Mouse (Mus musculus) brown adipose tissue, adult 24 weeks (tissue): Measurements from ENCODE around the gene Tst. TPM values are rescaled to one million over a fixed set of nuclear protein-coding genes. Genes with fewer than 3 reads are reported as not detected.

Experiments used
- H3K27ac ChIP-seq: fragments of 200-500 bp; replicated peaks from 2 replicates; pipeline ENCODE4 v1.5.1; 2012; ENCODE audit warnings: low read depth, mild to moderate bottlenecking, low read length
- H3K4me1 ChIP-seq: fragments of 200-500 bp; 2 replicates; pipeline ENCODE4 v1.6.1; 2012; ENCODE audit warnings: low read length, mixed read lengths; ENCODE audit not compliant: control insufficient read depth, insufficient read depth, insufficient read length
- H3K4me3 ChIP-seq: fragments of 200-500 bp; 2 replicates; pipeline ENCODE4 v1.5.1; 2012; ENCODE audit warnings: low read depth, mild to moderate bottlenecking, low read length, moderate library complexity; ENCODE audit not compliant: insufficient read depth
- polyA plus RNA-seq: library from polyadenylated mRNA; stranded (reverse); fragments of >200 nt; gene quantifications from 2 replicates; pipeline ENCODE4 v1.2.4, GENCODE M21; 2012; ENCODE audit not compliant: missing spikeins, insufficient read depth, insufficient read length

Gene Tst
- polyA plus RNA-seq, 1 experiment, result 37.0 TPM

DNA sequence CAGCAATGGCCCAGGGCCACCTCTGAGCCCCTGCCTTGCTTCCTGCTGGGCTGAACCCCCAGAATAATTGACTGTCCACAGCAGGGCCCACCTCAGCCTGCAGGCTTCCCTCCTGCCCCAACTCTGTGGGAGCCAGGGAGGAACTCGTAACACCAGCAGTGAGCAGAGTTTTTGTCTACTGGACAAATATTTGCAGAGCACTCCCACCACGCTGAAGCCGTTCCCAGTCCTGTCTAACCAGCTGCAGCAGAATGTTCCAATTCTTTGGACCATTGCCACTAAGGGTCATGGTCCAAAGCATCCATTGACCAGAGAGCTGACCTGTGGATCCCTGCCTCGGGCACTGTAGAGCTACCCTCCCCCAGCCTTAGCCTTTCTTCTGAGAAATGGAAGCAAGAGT, 11.2 kb upstream of the Tst start:
- Histone ChIP-seq H3K27ac (no peak overlapping the region), H3K4me1 (no peaks in the 10 kb centered on the region), H3K4me3 (no peak overlapping the region)

DNA sequence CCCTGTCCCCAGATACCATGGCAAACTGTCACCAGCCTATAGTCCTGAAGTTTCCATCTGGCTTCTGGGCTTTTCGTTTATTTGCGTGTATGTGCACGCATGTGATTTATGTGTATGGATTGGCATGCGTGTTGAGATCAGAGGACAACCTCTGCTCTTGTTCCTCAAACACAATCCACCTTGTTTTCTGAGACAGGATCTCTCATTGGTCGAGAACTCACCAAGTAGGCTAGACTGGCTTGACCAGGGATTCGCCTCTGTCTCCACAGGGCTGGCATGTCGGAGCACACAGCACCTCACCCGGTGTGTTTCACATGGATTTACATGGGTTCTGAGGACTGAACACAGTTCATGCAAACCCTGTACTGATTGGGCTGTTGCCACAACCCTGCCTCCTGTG, 8.4 kb upstream of the Tst start:
- Histone ChIP-seq H3K4me1 (peaks cover 6% of the 10 kb centered on the region), H3K4me3 (no peak overlapping the region), H3K27ac (no peak overlapping the region)

DNA sequence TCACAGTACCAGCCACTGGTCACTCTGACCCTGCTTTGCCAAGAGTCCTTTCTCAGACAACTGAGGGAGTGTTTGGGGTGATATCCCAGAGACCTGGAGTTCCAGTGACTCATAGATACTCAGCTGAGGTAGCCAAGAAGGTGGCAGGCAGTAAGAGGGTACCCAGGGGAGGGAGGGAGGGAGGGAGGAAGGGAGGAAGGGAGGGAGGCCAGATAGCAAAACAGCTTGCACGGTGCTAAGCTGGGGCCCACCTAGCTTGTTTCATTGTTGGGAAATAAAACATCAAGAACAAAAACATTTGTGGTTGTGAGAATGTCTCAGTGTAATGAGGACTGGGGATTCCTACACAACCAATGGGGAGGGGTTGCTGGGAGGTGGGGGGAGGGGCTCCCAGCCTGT, 8.0 kb upstream of the Tst start:
- H3K4me1 ChIP-seq, result peaks cover 6% of the 10 kb centered on the region
- H3K27ac ChIP-seq, result no peak overlapping the region
- no peak overlapping the region for H3K4me3 ChIP-seq

DNA sequence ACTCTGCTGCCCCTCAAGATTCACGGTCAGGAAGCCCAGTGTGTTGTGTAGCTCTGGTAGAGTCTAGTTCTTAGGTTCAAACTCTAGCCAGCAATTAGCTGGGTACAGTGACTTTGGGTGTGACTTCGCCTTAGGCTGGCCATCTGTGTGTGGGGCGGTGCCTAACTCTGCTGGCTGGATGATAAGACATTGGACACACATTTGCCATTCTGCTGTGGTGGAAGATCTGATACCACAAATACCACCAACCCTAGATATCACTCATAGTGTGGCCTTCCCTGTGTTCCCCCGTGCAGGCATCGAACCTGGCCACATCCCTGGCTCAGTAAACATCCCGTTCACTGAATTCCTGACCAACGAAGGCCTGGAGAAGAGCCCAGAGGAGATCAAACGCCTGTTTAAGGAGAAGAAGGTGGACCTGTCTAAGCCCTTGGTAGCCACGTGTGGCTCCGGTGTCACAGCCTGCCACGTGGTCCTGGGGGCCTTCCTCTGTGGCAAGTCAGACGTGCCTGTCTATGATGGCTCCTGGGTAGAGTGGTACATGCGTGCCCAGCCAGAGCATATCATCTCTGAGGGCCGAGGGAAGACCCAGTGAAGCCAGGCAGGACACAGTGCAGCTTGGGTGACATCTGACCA, 7.5 kb upstream of the Tst start:
- no peak overlapping the region for H3K27ac ChIP-seq
- peaks cover 6% of the 10 kb centered on the region for H3K4me1 ChIP-seq
- no peak overlapping the region for H3K4me3 ChIP-seq

DNA sequence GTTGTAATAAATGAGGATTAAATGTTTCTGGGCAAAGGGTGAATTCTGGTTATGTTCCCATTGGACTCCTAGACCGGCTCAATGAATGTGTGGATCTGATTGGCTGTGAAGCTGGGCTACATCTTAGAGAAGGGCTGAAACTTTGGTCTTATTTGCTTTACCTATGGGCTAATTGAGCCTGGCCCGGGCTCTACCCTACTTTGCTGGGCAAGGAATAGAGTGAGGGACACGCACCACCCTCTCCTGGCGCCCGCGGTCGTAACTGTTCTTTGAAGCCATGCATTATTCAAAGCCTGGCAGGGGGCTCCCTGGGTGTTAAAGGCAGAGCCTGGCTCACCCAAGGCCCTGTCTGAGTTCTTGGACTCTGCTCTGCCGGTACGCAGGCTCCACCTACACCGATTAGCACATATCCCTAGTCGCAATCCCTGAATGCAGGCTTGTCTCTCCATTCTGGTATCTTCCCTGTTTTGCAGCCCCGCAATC, 3.9 kb upstream of the Tst start:
- Histone ChIP-seq H3K4me3 (no peak overlapping the region), H3K4me1 (peaks cover 12% of the 10 kb centered on the region), H3K27ac (no peak overlapping the region)

DNA sequence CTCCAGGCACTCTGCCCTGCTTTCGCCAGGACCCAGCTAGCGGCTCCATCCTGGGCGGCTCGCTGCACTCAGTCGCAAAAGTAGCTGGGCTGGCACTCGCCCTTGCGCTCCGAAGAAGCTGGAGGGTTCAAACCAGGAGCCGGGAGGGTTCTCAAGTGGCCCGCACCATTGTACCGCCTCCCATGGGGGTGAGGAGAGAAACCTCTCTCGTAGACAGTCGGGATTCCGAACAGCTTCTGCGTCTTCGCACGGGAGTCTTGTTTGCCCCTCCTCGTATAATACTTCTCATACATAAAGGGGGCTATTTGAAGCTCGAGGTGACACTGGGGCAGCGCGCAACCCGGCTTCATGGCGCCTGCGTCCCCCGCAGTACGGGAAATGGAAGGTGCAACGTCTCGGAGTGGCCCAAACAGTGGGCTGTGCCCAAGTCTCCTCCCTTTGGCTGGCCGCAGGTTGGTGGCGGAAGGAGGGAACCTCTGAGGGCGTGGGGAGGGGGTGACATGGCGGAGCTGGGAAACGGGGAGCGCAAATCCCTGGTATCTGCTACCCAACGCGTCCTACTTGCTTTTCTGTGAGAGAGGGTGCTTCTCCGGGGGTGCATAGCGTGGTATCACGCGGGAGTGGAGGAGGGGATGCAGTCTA, 707 bp upstream of the Tst start, which contains the start of gene Mpst:
Gene Mpst, plus strand, starts transcription at position 124 of the 642 bp plus-strand sequence.
- peak within 1 kb of the TSS; percentile 84 for H3K4me3 ChIP-seq
- H3K27ac ChIP-seq, result peak within 1 kb of the TSS; percentile 96
- peaks cover 26% of the 10 kb centered on the region for H3K4me1 ChIP-seq

DNA sequence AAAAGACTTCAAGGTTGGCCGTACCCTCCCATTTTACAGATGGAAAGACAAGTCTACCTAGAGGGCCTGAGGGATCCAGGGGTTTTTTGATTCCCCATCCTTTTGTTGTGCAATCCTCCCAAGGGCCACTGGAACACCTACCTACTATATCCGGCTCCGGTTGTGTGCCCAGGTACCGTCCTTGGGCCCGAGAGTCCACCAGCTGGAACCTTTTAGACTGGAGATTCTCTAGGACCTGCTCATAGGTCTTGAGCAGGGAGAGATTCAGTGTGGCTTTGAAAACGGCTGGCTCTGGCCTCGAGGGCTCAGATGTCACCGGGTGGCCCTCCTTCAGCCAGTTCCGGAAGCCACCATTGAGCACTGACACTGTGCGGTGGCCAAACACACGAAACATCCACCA, 609 bp downstream of the Tst start:
- H3K4me1 ChIP-seq, result peaks cover 33% of the 10 kb centered on the region
- H3K4me3 ChIP-seq, result peak overlapping the region; percentile 84
- H3K27ac ChIP-seq, result peak overlapping the region; percentile 42; the same call in 1 of the 2 replicates

DNA sequence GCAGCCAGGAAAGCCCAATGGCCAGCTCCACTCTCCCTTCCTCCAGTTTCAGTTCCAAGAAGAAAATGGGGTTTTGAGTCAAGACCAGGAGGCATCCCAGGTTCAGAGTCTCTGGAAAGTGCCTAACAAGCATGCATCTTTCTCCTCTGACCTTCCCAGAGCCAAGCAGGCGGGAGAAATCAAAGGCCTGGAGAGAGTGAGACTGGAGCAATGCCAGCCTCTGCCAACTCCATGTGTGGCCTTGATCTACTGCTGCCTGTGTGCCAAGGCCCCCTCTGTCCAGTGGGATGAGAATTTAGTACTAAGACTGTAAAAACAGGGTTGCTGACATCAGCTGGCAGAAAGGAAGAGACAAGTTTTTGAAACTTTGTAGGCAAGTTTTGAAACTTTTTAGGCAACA, 1.8 kb downstream of the Tst start:
- Histone ChIP-seq H3K4me3 (no peak overlapping the region), H3K27ac (no peak overlapping the region), H3K4me1 (peaks cover 27% of the 10 kb centered on the region; the same call in 1 of the 2 replicates)

DNA sequence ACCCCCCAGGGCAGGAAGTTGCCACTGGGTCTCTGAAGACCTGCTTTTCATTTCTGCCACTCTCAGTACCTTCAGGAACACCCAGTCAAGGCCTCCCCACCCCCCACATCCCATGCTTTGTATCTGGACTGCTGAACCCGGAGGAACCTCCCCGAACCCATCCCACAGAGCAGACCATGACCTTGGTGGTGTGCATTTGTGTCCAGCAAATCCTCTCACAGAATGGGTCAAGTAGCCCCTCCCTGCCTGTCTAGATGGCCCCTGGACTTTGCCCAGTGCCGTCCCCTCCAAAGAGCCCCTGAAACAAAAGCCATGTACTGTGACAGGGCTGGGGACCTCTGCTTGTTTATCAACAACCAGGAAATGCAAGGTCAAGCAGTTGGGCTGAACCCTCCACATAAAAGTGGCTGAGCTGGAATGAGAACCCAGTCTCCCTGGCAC, 2.4 kb downstream of the Tst start:
- Histone ChIP-seq H3K4me1 (peaks cover 27% of the 10 kb centered on the region; the same call in 1 of the 2 replicates), H3K27ac (peak overlapping the region; percentile 22), H3K4me3 (no peak overlapping the region)

DNA sequence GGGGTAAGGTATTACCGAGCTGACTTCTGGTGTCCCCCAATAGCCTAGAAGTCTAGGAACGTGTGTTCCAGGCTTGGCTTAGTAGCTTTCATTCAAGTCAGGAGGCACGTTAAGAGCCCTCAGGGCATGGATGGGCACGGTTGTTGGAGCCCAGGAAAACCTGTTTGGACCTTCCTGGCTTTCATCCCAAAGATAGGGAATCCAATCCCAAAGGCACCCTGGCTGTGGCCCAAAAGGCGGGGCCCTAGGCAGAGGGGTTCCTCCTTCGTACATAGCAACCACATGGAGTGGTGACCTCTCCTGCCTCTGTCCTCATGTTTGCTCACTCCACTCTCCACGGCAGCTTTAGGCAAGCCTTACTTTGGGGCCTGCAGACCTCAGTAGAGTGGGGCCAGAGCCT, 3.3 kb downstream of the Tst start:
- no peak overlapping the region for H3K4me3 ChIP-seq
- peaks cover 27% of the 10 kb centered on the region; the same call in 1 of the 2 replicates for H3K4me1 ChIP-seq
- no peak overlapping the region for H3K27ac ChIP-seq

DNA sequence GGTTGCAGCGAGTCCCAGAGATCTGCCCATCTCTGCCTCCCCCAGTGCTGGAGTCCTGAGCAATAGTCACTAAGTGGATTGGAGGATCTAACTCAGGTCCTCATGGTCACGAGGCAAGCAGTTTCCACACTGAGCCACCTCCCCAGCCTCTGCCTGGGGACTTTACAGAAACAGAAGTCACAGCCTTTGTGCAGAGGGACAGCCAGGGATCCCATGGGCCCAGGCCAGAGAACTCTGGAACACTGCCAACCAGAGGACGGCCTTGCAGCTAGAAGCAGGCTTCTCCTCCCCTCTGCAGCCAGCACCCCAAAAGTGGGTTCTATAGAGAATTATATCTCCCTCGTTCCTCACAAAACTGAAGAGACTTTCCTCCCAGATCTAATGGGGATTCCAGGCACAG, 3.8 kb downstream of the Tst start:
- Histone ChIP-seq H3K27ac (no peak overlapping the region), H3K4me1 (peaks cover 27% of the 10 kb centered on the region; the same call in 1 of the 2 replicates)

DNA sequence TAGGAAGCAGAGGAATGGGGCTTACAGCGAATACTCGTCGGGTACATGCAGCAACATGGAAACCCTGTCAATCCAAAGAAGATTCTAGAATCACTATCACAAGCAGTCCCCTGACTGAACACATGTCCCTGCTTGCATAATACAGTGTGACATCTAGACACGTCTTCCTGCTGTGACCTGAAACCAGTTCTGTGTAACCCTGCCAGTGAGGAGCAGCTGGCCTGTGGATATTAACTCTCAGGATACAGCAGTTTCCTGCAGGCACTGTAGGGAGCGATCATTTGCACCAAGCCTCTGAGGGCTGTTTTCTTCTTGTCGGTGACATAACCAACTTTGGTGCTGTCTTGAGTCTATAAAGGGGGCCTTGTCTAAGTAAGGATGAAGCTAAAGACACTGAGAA, 4.4 kb downstream of the Tst start:
- 0 out of 2 replicates have a peak overlapping the region, but pooled peaks have one; percentile 3 for H3K27ac ChIP-seq
- H3K4me3 ChIP-seq, result no peak overlapping the region
- H3K4me1 ChIP-seq, result peaks cover 27% of the 10 kb centered on the region; the same call in 1 of the 2 replicates

More for the DNA sequence above, 3.8 kb downstream of the Tst start:
- no peak overlapping the region for H3K4me3 ChIP-seq

DNA sequence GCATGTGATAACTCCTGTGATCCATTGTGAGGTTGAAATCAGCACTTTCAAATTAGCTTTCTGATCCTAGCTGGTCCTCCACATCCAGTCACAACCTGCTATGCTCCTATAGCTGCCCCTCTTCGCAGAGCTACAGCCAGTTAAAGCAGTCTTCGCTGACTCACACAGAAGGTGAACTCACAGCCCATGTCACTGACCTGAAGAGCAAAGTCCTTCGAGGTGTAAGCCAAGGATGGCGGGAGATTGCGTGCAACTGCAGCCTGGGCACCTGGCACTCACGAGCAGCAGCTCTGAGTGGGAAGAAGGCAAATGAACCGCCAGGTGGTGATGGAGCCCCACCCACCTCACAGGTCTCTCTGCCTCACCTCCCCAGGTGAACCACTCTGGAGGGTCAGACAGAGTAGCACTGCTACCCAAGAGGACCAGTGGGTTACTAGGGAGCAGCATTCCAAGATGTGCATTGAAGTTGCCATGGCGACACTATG, 10.2 kb downstream of the Tst start, which contains the start of gene Tex33:
Gene Tex33, minus strand, starts transcription at position 435 of the 485 bp plus-strand sequence.
- Histone ChIP-seq H3K4me3 (no peak within 1 kb of the TSS), H3K27ac (no peak within 1 kb of the TSS), H3K4me1 (no peaks in the 10 kb centered on the region)

DNA sequence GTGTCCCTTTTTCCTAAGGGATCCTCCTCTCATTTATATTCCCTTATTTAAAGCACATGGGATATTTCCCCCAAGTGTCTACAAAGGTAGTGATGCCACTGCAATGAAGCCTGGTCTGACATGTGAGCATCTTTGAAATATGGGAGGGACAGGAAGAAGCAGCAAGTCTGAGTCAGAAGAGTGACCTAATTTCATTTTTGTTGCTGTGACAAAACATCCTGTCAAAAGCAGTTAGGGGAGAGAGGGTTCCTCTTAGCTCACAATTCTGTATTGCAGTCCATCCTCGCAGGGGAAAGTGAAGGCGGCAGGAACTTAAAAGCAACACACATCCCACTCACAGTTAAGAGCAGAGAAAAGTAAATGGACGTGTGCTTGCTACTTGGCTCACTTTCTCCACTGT, 14.9 kb downstream of the Tst start:
- Histone ChIP-seq H3K4me3 (no peak overlapping the region), H3K4me1 (no peaks in the 10 kb centered on the region), H3K27ac (no peak overlapping the region)

DNA sequence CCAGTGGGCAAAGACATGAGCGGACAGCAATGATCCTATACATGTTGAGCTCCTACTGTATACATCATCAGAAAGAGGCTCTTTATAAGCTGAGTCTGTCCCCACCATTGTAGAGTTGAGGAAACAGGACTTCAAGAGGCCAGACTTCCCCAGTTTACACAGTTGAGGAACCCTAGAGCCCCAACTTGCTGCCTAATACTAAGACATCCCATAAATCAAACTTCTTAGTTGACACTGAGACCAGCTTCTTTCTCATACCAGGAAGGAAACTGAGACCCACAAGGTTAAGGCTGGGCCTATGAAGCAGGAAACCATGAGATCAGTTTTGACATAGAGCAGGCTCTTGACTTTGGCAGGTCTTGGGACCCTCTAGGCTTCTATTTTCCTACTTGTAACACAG, 20.1 kb downstream of the Tst start:
- 0 out of 2 replicates have a peak, but pooled peaks cover 3% of the 10 kb centered on the region for H3K4me1 ChIP-seq
- no peak overlapping the region for H3K4me3 ChIP-seq
- H3K27ac ChIP-seq, result no peak overlapping the region
